Mouse (Mus musculus) olfactory bulb, adult 2 months (tissue): Measurements from ENCODE around the gene Usp37. TPM values are rescaled to one million over a fixed set of nuclear protein-coding genes. Genes with fewer than 3 reads are reported as not detected.
A peak's percentile ranks its signal among the peaks of the same experiment; 100 is the strongest.
"Not testable (repeated sequence)": the region's sequence is repeated elsewhere in the genome, so short reads cannot be mapped to it uniquely, and the experiment has no call there.

Source experiments
- H3K27ac ChIP-seq: fragments of 200-500 bp; 2 replicates; pipeline ENCODE4 v1.5.1; 2012; ENCODE audit warnings: low read depth, low read length; ENCODE audit not compliant: insufficient read depth
- H3K4me1 ChIP-seq: fragments of 200-500 bp; 2 replicates; pipeline ENCODE4 v1.6.1; 2012; ENCODE audit warnings: low read length; ENCODE audit not compliant: control insufficient read depth, insufficient read depth
- H3K4me3 ChIP-seq: fragments of 200-500 bp; 2 replicates; pipeline ENCODE4 v1.5.1; 2012; ENCODE audit warnings: mild to moderate bottlenecking, low read depth, low read length, moderate library complexity; ENCODE audit not compliant: insufficient read depth
- CTCF ChIP-seq: fragments of 200-500 bp; IDR thresholded peaks from 2 replicates; pipeline ENCODE4 v1.5.1; 2012; ENCODE audit warnings: low read depth, mild to moderate bottlenecking, low read length, moderate library complexity; ENCODE audit not compliant: insufficient read depth
- POLR2A ChIP-seq: fragments of 200-500 bp; IDR thresholded peaks from 2 replicates; pipeline ENCODE4 v1.6.1; 2012; ENCODE audit warnings: mild to moderate bottlenecking, low read depth, low read length, moderate library complexity; ENCODE audit not compliant: insufficient read depth
- WGBS: fragments of 180-500 bp; shearing (Covaris S2); methylation state at CpG from one replicate; pipeline ENCODE4 v1.1.7; 2018; 5-methylcytosine and 5-hydroxymethylcytosine counted together
- polyA plus RNA-seq: library from polyadenylated mRNA; stranded (reverse); fragments of >200 nt; gene quantifications from 2 replicates; pipeline ENCODE4 v1.2.4, GENCODE M21; 2012; ENCODE audit warnings: low replicate concordance; ENCODE audit not compliant: missing spikeins, insufficient read depth, insufficient read length

Gene Usp37
- polyA plus RNA-seq, 1 experiment = not detected

- TF ChIP-seq POLR2A (no peak), CTCF (no peak)
- Histone ChIP-seq H3K4me1 (peaks cover 5% of the 10 kb centered on the region; the same call in 1 of the 2 replicates), H3K4me3 (no peak within 1 kb of the TSS), H3K27ac (no peak within 1 kb of the TSS)
- 70% methylated on average over 15 of the region's 15 CpGs for WGBS
Measured at GRCm38 (mm10) chr1:74408589-74409504, 135.2 kb downstream of the Usp37 start, which contains the start of gene Vil1. Gene Vil1, plus strand, starts transcription at chr1:74409376.

GRCm38 (mm10) chr1:74404206-74404605 lies 139.9 kb downstream of the Usp37 start:
- TF ChIP-seq CTCF (no peak), POLR2A (no peak)
- peaks cover 5% of the 10 kb centered on the region; the same call in 1 of the 2 replicates for H3K4me1 ChIP-seq
- no peak overlapping the region for H3K27ac ChIP-seq
- WGBS = 91% methylated on average over 4 of the region's 4 CpGs
- no peak overlapping the region for H3K4me3 ChIP-seq

- TF ChIP-seq POLR2A (no peak), CTCF (no peak)
- no peak overlapping the region for H3K4me3 ChIP-seq
- WGBS = 64% methylated on average over 16 of the region's 16 CpGs
- no peak overlapping the region for H3K27ac ChIP-seq
- H3K4me1 ChIP-seq = peaks cover 10% of the 10 kb centered on the region
Measured at GRCm38 (mm10) chr1:74401015-74401702, 142.9 kb downstream of the Usp37 start.

- TF ChIP-seq CTCF (no peak), POLR2A (no peak)
- Histone ChIP-seq H3K4me1 (peaks cover 10% of the 10 kb centered on the region), H3K27ac (no peak overlapping the region), H3K4me3 (no peak overlapping the region)
- WGBS = 79% methylated on average over 3 of the region's 3 CpGs
Measured at GRCm38 (mm10) chr1:74400531-74400930, 143.6 kb downstream of the Usp37 start.

- Histone ChIP-seq H3K4me3 (peak overlapping the region; percentile 47), H3K27ac (peak overlapping the region; percentile 44), H3K4me1 (peaks cover 14% of the 10 kb centered on the region)
- no peak for TF ChIP-seq CTCF
- TF ChIP-seq POLR2A = no peak
- 3% methylated on average over 11 of the region's 11 CpGs for WGBS
Measured at GRCm38 (mm10) chr1:74397919-74398451, 146.1 kb downstream of the Usp37 start.

GRCm38 (mm10) chr1:74397268-74397918 lies 146.7 kb downstream of the Usp37 start:
- peak overlapping the region; percentile 47 for H3K4me3 ChIP-seq
- H3K4me1 ChIP-seq = peaks cover 20% of the 10 kb centered on the region
- TF ChIP-seq CTCF = peak; percentile 46; the same call in 1 of the 2 replicates
- peak; percentile 29 for TF ChIP-seq POLR2A
- WGBS = 1% methylated on average over 41 of the region's 41 CpGs
- peak overlapping the region; percentile 44 for H3K27ac ChIP-seq

GRCm38 (mm10) chr1:74396456-74397222 lies 147.4 kb downstream of the Usp37 start:
- Histone ChIP-seq H3K4me1 (peaks cover 22% of the 10 kb centered on the region), H3K4me3 (peak overlapping the region; percentile 47)
- not testable (repeated sequence) for H3K27ac ChIP-seq
- WGBS = 21% methylated on average over 12 of the region's 12 CpGs

GRCm38 (mm10) chr1:74395290-74395689 lies 148.8 kb downstream of the Usp37 start:
- Histone ChIP-seq H3K4me3 (no peak overlapping the region), H3K4me1 (peaks cover 25% of the 10 kb centered on the region), H3K27ac (no peak overlapping the region)
- TF ChIP-seq CTCF = no peak
- no peak for TF ChIP-seq POLR2A
- WGBS = 88% methylated on average over 13 of the region's 13 CpGs
